Mouse (Mus musculus) G1E-ER4 (cell line): Measurements from ENCODE around the gene Eepd1. TPM values are rescaled to one million over a fixed set of nuclear protein-coding genes. Genes with fewer than 3 reads are reported as not detected.

ENCODE experiments used
- GATA1 ChIP-seq: IDR thresholded peaks from one replicate; pipeline ENCODE4 v1.8.0; 2012; ENCODE audit warnings: low read length, inconsistent platforms
- polyA plus RNA-seq: library from polyadenylated mRNA; stranded (reverse); fragments of >175 nt; gene quantifications from 2 replicates; pipeline ENCODE4 v1.2.3, GENCODE M21; 2012

Eepd1 gene
- polyA plus RNA-seq, 1 experiment, result 0.06 TPM

DNA sequence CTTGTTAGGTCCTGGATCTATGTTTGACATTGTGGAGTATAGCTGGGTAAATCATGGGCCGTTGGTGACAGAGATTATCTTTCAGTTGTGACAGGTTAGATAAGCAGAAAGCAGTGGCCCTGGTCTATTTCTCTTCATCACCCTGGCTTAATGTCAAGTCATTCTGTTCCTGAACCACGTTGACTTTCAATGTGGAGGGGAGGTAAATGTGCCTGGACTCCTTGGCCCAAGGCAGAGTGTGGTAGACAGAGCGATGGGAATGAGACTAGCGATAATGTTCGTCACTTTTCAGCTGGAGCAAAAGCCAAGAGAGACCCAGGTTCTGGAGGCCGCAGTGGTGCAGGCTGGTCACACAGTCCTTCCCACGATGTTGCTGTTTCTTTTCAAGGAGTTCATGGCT, 35.3 kb downstream of the Eepd1 start:
- no peak for TF ChIP-seq GATA1

DNA sequence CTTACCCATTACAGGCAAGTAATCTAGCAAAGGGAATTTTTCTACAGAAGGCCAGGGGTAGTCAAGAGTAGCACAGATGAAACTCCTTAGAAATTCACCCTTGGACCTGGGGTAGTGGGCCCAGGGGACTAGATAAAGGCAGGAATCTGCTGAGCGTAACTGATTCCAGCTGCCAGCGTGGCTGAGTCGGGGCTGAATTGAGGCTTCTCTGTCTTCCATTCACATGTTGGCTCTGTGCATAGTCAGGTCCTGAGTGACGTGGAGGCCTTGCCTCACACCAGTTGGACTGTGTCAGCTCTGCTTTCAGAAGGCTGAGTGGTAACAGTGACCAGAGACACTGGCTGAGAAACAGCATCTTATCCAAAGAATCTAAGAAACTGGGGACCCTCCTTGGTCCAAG, 36.6 kb downstream of the Eepd1 start:
- TF ChIP-seq GATA1, result no peak

DNA sequence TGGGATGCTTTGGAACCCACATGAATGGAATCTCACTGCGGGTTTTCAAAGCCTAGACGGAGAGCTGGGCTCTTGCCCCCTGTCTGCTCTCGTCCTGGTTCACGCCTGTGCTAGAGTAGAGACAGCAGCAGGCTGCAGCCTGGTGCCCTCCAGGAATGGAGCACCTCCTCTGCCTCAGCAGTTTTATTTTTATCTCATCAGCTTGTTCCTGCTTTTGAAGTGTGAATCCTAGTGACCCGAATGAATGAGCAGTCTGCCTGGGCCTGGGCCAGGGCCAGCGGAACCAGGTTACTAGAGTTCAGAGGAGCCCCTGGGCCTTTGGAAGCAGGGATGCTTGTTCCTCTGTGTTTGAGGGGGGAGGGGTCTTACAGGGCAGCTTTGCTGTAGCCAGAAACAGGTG, 37.8 kb downstream of the Eepd1 start:
- no peak for TF ChIP-seq GATA1

DNA sequence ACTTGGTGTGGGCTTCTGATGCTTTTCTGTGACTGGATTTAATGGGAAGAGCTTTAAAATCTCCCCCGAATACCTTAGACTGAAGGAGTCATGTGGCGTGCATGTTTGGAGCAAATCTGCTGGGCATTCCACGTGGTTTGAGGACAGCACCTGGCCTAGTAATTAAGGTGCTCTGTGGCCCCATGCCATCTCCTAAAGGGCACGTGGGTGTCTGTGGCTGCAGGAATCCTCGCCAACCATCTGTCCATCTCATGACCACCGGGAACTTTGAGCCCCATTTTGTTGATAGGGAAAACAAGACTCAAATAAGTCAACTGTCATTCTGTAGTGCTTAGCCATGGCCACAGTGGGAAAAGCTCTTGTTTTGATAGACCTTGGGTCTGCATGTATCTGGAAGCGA, 39.5 kb downstream of the Eepd1 start:
- no peak for TF ChIP-seq GATA1

DNA sequence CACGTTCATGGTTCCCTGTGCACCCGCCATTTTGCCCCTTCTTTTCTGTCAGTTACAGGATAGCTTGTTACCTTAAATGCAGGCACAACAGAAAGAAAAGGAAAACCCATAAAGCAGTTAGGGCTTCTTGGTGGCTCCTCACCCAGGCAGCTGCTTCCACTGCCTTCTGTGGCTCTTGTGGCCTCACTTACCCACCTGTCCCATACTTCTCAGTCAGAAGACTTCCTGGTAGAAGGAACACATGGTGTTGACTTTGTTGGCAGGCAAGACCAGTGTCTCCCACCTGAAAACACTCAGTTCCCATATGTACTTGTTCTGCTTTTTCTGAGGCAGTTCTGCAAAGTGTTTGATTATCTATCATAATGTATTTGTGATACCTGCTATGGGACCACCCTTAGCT, 40.5 kb downstream of the Eepd1 start:
- TF ChIP-seq GATA1, result no peak

DNA sequence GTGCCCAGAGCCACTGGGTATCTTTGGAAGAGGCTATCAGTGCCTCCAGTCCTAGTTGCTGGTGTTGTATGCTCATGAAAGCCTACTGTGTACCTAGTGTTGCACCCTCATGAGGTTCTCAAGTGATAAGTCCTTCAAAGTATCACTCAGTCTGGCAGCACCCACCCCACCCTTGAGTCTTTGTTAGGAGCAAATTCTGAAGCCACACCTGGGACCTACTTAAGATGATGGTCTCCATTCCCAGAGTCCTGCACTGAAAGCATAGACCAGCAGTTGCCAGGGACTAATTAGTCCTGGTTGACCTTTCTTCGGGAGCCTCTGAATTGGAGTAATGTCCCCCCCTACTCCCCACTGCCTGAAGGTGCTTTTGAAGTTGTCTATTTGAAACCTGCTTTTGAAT, 45.2 kb downstream of the Eepd1 start:
- no peak for TF ChIP-seq GATA1

DNA sequence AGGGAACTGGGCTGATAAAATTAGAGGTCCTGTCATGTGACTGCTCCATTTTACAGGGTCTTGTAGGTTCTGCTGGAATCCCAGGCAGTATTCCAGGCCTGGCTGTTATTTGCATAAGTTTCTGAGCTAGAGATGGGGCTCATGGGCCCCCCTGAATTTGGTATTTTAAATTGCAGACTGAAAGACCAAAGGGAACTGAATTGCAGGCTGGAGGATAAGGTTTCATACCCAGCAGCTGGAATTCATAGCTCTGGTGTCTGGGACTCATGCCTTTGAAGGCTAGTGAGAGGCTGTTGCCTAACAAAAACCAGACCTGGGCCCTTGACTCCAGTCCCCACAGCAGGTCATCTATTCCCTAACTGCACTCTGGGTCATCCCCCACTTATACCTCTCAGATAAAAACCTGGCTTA, 45.6 kb downstream of the Eepd1 start:
- no peak for TF ChIP-seq GATA1

DNA sequence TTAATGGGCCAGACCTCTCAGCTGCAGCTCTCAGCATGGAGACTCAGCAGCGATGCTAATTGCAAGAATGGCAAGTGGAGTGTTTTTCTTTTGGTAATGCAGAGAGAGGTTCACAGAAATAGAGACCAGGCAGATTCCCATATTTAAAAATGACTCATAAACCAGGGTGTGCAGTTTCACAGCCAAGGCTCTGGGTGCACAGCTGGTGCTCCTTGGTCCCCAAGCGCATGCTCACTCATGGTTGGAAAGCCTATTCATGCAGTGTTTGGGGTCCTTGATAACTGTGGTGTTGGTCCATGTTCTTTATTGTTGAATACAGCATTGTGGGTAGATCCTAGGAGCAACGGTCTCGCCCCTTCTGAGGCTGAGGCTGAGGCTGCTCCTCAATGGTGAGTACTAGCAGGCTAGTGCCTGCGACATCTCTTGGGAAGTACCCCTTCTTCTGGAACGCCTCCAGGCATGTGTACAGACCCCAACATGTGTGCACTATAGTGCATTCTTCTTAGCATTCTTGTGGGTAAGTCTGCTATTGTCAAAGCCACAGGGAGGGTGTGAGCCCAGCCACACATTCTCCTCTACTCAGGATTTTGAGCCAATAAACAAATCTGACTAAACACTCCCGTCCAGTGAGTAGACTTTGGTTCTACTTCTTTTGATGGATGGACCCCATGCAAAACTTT, 46.2 kb downstream of the Eepd1 start:
- no peak for TF ChIP-seq GATA1

DNA sequence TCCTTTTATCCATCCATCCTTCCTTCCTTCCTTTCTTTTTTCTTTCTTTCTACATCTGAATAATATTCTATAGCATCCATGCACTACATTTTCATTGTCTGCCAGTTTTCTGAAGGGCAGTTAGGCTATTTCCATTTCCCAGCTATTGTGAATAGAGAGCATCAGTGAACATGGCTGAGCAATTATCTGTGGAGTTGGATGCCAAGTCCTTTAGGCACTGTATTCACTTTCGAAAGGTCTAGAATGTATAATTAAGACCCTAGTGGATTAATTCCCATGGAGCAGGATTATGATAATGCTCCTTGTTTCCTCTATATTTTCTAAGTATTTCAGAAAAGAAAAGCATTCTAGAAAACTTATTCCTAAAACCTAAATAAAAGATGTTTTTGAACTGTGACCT, 50.3 kb downstream of the Eepd1 start:
- TF ChIP-seq GATA1, result no peak

DNA sequence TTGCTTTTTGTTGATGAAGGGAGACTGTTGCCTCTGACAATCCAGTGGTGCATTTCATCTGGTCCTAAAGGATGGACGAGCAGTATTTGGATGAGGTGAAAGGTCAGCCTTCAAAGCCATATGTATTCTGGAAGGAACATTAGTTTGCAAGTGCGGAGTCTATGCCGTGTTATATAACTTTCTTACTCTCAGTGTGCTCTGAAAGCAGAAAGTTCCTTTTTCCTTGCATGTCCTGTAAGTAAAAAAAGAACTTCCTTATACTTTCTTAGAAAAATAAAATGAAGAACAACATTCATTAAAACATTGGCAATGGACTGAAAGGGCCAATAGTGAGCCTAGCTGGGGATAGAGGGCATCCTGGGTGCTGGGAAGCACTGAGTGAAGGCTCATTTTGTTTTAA, 50.8 kb downstream of the Eepd1 start:
- no peak for TF ChIP-seq GATA1

DNA sequence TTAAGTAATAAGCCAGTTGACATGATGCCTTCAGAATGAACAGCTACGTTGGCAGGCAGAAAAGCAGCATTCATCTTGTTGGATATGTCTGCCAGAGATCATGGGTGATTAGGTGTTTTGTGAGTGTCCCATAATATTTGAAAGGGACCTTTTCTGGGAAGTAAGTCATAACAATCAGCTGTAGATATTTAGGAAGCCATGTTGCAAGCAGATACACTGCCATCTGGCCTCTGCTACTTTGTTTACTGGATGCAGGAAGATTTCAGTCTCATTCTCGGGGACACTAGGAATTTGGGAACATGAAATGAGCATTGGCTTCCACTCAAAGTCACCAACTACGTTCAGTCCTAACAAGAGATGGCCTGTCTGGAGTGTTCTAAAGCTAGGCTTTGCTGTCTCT, 54.1 kb downstream of the Eepd1 start:
- no peak for TF ChIP-seq GATA1

DNA sequence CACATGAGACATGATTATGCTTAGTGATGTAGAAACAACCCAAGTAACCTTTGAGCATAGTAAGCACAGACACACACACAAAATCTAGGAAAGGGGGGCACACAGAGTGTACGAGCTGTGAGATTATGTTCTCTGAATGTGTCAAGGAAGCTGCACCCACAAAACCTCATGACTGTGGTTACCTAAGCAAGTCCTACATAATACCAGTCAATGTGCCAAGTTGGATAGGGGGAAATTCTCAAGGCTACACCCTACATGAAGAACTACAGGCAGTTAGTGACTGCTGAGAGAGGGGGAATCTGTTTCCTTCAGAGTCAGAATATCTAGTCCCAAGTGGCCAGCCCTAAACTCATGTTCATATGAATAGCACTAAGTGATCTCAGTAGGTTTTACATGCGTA, 58.1 kb downstream of the Eepd1 start:
- no peak for TF ChIP-seq GATA1

DNA sequence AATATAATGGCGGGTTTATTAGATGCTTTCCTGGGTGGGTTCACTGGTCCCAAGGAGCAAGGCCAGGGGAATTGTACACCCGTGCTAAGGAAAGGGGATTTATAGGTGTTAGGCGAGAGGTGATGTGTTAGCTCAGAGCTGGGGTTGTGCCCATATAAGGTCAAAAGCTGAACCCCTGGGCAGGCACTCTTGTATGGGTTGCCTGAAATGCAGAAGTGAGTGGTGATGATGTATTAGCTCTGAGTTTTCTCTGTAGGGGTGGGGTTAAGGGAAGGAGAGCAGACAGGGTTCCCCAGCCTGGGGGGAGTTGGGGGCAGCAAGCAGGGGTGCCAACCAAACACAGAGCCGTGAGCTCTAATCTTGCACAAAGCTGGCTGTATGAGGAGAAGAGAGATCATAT, 60.0 kb downstream of the Eepd1 start:
- no peak for TF ChIP-seq GATA1

DNA sequence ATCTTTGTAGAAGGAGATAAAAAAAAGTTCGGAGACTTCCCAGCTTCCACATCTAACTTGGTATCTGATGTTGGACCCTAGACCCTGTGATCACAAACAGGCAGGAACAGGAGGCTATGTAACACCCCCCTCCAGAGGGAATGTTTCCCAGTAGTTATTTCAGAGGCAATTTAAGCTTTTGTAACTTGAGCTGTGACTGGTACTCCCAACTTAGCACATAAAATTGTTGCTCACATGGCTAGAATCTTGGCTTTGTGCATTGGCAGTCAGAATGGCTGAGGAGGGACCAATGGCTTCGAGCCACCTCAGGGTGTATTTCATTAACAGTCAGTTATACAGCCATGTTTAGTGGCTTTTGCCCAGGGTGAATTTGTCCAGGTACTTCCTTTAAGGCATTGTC, 63.9 kb downstream of the Eepd1 start:
- no peak for TF ChIP-seq GATA1

DNA sequence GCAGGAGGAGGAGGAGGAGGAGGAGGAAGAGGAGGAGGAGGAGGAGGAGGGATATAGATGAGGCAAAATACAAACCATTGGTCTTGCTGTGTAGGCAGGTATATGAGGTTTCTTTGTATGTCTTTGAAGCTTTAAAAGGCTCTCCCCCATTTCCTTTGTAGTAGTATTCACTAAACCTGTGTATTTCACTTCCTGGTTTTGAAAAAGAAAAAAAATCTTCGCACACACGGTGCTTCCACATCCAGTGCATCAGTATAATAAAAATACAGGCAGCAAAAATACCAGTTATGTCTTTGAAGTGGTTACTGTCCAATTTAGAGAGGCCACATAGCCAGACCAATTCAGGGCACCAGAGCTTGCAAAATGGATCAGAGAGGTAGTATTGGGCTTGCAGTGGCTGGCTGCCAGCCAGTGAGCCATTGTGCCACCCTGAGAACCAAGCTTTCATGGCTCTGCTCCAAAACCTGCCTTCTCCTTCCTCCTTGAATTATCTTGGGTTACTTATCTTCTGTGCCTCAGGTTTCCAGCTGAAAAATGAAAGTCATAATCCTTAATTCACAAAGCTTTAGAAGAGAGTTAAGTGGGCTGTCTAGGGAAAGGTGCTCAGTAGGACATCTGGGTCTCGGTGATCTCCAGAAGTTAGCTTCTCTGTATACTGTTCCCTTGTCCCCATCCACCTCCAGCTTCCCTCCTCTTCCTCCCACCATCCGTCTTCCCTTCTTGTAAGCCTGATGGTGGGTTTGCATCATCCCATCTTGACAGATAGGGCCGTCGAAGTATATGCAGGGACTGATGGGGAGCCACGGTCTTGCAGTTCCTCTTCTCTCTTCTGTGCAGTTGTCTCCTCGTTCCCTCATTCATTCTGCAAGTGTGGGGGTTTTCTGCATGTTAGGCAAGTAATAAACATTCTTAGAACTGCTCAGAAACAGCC, 68.0 kb downstream of the Eepd1 start:
- TF ChIP-seq GATA1, result no peak

DNA sequence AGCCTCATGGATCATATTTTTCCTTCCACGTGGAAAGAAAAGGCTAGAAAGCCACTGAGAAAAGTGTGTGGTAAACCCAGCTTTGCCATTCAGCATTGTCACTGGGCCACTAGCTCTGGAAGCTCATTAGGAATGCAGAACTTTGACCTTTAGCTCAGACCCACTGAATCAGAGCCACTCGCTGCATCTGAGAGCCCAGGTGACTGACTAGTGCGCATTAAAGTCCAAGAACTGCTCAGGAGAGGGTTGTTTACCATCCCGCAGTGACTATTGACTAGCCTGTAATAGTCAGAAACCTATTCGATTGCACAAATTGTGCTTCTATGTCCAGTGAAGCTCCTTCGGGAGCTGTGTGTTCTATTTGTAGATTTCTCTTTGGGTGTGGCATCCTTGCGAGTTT, 68.8 kb downstream of the Eepd1 start:
- no peak for TF ChIP-seq GATA1

DNA sequence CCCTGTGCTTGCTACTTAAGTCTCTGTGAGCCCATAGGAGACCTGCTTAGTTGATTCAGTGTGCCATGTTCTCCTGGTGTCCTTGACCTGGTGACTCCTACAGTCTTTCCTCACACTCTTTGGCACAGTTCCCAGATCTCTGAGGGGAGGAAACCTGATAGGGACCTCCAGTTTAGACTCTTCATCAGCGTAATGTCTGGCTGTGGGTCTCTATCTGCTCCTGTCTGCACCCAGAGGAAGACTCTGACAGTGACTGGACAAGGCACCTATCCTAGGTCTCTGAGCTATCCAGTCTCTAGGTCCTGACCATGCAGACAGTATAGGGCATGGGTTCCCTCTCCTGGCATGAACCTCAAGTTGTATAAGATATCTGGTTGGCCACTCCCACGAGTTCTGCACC, 71.2 kb downstream of the Eepd1 start:
- TF ChIP-seq GATA1, result no peak
